Mouse (Mus musculus) erythroblast, embryonic 14.5 days (primary cell): ENCODE results near the gene Cnot10.

Experiments used
- GATA1 ChIP-seq: IDR thresholded peaks from 2 replicates; pipeline ENCODE4 v1.6.1; 2012; ENCODE audit warnings: low read length, inconsistent platforms, mixed read lengths
- TAL1 ChIP-seq: IDR thresholded peaks from 3 replicates; pipeline ENCODE4 v1.6.1; 2012; ENCODE audit warnings: low read length, inconsistent platforms, mixed read lengths

DNA sequence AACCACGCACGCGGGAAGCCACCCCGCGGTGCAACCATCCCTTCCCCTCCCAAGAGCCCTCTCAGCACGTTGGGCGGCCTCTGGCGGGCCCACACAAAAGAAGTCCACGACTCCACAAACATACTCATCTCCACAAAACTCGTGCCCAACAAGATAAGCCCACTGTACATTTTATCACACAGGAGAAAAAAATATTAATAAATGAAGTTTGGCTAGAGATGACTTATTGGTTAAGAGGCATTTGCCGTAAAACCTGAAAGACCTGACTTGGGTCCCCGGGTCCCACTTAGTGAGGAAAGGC lies 78.4 kb downstream of the Cnot10 start:
- TF ChIP-seq TAL1 (no peak), GATA1 (no peak)
